8 mouse cellular contexts compared by ENCODE assay signal in the genomic region with DNA sequence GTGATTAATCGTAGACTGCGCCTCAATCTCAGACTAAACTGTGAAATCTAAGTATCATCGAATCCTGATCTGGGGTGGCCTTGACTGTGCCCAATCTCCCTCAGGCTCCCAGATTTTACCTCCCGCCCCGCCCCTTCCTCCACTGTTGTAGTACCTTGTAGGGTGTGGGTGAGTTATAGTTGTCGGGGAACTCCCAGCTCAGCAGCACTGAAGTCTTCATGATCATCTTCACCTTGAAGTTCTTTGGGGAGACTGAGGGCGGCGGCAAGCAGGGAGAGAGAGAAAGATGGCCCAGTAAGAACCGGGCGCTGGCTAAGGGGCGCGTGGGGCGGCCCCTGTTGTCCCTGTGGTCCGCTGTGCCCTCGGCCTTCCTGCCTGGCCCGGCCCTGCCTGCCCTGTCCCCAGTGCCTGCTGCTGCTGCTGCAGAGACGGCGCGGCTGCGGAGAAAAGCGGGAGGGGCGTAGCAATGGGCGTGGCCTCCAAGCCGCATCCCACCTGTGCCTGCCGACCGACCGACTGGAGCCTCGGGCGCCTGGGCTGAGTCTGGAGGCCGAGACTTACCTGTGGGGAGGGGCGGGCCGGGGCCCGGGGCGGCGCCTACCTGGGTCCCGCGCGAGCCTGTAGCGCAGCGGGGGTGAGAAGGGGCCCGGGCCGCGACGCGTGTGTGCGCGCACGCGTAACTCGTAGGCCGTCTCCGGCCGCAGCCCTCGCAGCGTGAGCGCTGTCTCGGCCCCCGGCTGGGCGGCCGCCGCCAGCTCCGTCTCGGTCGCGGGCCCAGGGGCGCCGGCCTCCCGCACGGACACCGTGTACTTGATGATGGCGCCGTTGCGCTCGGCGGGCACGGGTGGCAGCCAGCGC. TPM values are rescaled to one million over a fixed set of nuclear protein-coding genes. Genes with fewer than 3 reads are reported as not detected.
DNase-seq lines count a peak whose midpoint lies in the region; ATAC-seq and TF ChIP-seq lines count a peak whose summit lies in the region.

No protein-coding gene starts in this region.

- peak overlapping the region; percentile 81 for H3K4me2 ChIP-seq in embryonic facial prominence, embryonic 15.5 days (replicated peaks)
- H3K4me2 ChIP-seq in liver, embryonic 14.5 days (ENCODE audit: low read depth) = peak overlapping the region; percentile 77
- peak overlapping the region; percentile 57 for H3K4me2 ChIP-seq in neural tube, embryonic 13.5 days

- WGBS in embryonic facial prominence, embryonic 15.5 days = 13% methylated on average over 76 of the region's 77 CpGs
- WGBS in liver, embryonic 14.5 days (ENCODE audit: insufficient replicate concordance) = 11% methylated on average over 71 of the region's 77 CpGs
- WGBS in neural tube, embryonic 13.5 days = 14% methylated on average over 67 of the region's 77 CpGs

- peak overlapping the region; percentile 80 for H3K27ac ChIP-seq in embryonic facial prominence, embryonic 15.5 days (replicated peaks)
- H3K27ac ChIP-seq in liver, embryonic 14.5 days = no peak overlapping the region
- H3K27ac ChIP-seq in neural tube, embryonic 13.5 days (replicated peaks) = peak overlapping the region; percentile 42; the same call in 1 of the 2 replicates

- TF ChIP-seq EP300 in liver, embryonic 14.5 days (IDR thresholded peaks at IDR 0.05; ENCODE audit: low read depth) = no peak

- no peaks in the 10 kb centered on the region for H3K27me3 ChIP-seq in embryonic facial prominence, embryonic 15.5 days
- peaks cover 6% of the 10 kb centered on the region for H3K27me3 ChIP-seq in liver, embryonic 14.5 days (ENCODE audit: control insufficient read depth, insufficient read depth, low read length)
- H3K27me3 ChIP-seq in neural tube, embryonic 13.5 days = 0 out of 2 replicates have a peak, but pooled peaks cover 6% of the 10 kb centered on the region

- H3K9ac ChIP-seq in embryonic facial prominence, embryonic 15.5 days = peak overlapping the region; percentile 47
- H3K9ac ChIP-seq in liver, embryonic 14.5 days (replicated peaks) = no peak overlapping the region
- H3K9ac ChIP-seq in neural tube, embryonic 13.5 days = peak overlapping the region; percentile 67

- H3K4me3 ChIP-seq in embryonic facial prominence, embryonic 15.5 days (replicated peaks) = peak overlapping the region; percentile 51
- H3K4me3 ChIP-seq in liver, embryonic 14.5 days (ENCODE audit: insufficient read depth in 1 of 2, low read depth in 2 of 2, low read length in 2 of 2) = peak overlapping the region; percentile 41 to 52
- H3K4me3 ChIP-seq in neural tube, embryonic 13.5 days = peak overlapping the region; percentile 31

- peak; percentile 66 for DNase-seq in adrenal gland, postnatal 10 days
- peak; percentile 83 for DNase-seq in induced T-regulatory cell, adult 2 months (ENCODE audit: low read depth)
- DNase-seq in liver, embryonic 14.5 days (ENCODE audit: low read depth in 3 of 3, low spot score in 3 of 3) = peak in 1 of 3 experiments; percentile 14
- peak; percentile 62 for DNase-seq in urinary bladder, adult 2 months (ENCODE audit: low spot score)
- DNase-seq in layer of hippocampus, adult 18-20 months (ENCODE audit: low spot score in 2 of 2) = no peak

- TF ChIP-seq CTCF in liver, embryonic 14.5 days (IDR thresholded peaks at IDR 0.05; ENCODE audit: low read depth) = no peak

- peak; percentile 74 for ATAC-seq in CD4-positive, CD25-positive, alpha-beta regulatory T cell, adult 4 months
- ATAC-seq in embryonic facial prominence, embryonic 15.5 days (ENCODE audit: insufficient number of reproducible peaks, low FRiP score, low TSS enrichment, low read depth) = peak; percentile 70
- peak; percentile 46; the same call in 1 of the 2 replicates for ATAC-seq in liver, embryonic 14.5 days (ENCODE audit: insufficient read depth)
- peak; percentile 52 for ATAC-seq in neural tube, embryonic 13.5 days (ENCODE audit: low read depth)

- H3K36me3 ChIP-seq in embryonic facial prominence, embryonic 15.5 days = peaks cover 77% of the 10 kb centered on the region
- H3K36me3 ChIP-seq in liver, embryonic 14.5 days (replicated peaks; ENCODE audit: control insufficient read depth, insufficient read depth, low read depth) = no peaks in the 10 kb centered on the region
- peaks cover 96% of the 10 kb centered on the region for H3K36me3 ChIP-seq in neural tube, embryonic 13.5 days

- H3K4me1 ChIP-seq in embryonic facial prominence, embryonic 15.5 days = peaks cover 17% of the 10 kb centered on the region
- peaks cover 3 to 5% of the 10 kb centered on the region in 2 experiments; a peak in 1 of 4 replicates for H3K4me1 ChIP-seq in liver, embryonic 14.5 days (replicated peaks; ENCODE audit: control insufficient read depth in 2 of 2, insufficient read depth in 2 of 2, low read length in 1 of 2)
- peaks cover 18% of the 10 kb centered on the region for H3K4me1 ChIP-seq in neural tube, embryonic 13.5 days (replicated peaks)

- H3K9me3 ChIP-seq in embryonic facial prominence, embryonic 15.5 days (replicated peaks) = no peaks in the 10 kb centered on the region
- H3K9me3 ChIP-seq in liver, embryonic 14.5 days (ENCODE audit: control insufficient read depth, low read length) = no peaks in the 10 kb centered on the region
- H3K9me3 ChIP-seq in neural tube, embryonic 13.5 days = no peaks in the 10 kb centered on the region

RNA-seq across cellular contexts. Expression of a gene that starts 51.3 kb away (rescaled TPM):
- 1 to 10 TPM; 5.5 to 8.9 TPM for polyA plus RNA-seq in CD4-positive, CD25-positive, alpha-beta regulatory T cell, adult 4 months (2017; shearing (Covaris generic))
- 100 to 1,000 TPM in 1 of 2 experiments, 10 to 100 TPM in 1; 77.1 to 106 TPM for total RNA-seq in adrenal gland, postnatal 10 days (2021)
- polyA plus RNA-seq in embryonic facial prominence, embryonic 15.5 days (2015; fragmentation: Nextera tagmentation; extraction: Ambion mirVana) = 116 and 118 TPM in 2 replicates
- 17.7 and 18.8 TPM in 2 replicates for polyA plus RNA-seq in liver, embryonic 14.5 days (2012; rRNA removed)
- polyA plus RNA-seq in liver, embryonic 14.5 days (2014; fragmentation: Nextera tagmentation; extraction: Ambion mirVana) = 3.8 and 4.6 TPM in 2 replicates
- polyA plus RNA-seq in neural tube, embryonic 13.5 days (2015; fragmentation: Nextera tagmentation; extraction: Ambion mirVana) = 251 and 260 TPM in 2 replicates
- polyA plus RNA-seq in urinary bladder, adult 2 months (2012; rRNA removed) = 313 and 341 TPM in 2 replicates
- 100 to 1,000 TPM; 608 to 624 TPM for total RNA-seq in layer of hippocampus, adult 18-20 months (2021)

Comparison
In these comparisons a context has a peak if more than half of its experiments do, and no peak if none do; other contexts are left out.
1. DNase-seq: peak in adrenal gland, postnatal 10 days (single experiment), induced T-regulatory cell, adult 2 months (single experiment) and urinary bladder, adult 2 months (single experiment); none in layer of hippocampus, adult 18-20 months (0 of 2).
2. Peak in every context shown above with its lines, with median percentiles within 50 percentile points of each other: ATAC-seq, H3K4me2 ChIP-seq and H3K4me3 ChIP-seq.